13 mouse cellular contexts compared by ENCODE assay signal in the genomic region with DNA sequence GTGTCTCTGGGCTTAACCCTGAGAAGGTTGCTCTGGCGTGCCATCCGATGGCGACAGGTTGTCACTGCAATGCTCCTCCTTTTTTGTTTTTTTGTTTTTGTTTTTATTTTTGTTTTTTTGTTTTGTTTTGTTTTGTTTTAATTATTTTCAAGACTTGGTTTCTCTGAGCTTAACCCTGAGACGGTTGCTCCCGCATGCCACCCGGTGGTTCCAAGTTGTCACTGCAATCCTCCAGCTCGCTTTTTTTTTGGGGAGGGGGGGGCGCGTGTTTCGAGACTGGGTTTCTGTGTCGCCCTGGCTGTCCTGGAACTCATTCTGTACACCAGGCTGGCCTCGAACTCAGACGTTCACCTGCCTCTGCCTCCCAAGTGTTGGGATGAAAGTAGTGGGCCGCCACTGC.
DNase-seq lines count a peak whose midpoint lies in the region; ATAC-seq and TF ChIP-seq lines count a peak whose summit lies in the region.
"Had no signal": no experiment of that assay in that cellular context is flagged by ENCODE, and none has a peak within 500 bp of the region (broad histone marks: within the 10 kb centered on the region; RNA-seq: fewer than 3 reads in every experiment).

No protein-coding gene starts in this region.

- no peaks in the 10 kb centered on the region for H3K4me1 ChIP-seq in heart, embryonic 12.5 days (replicated peaks)
- no peaks in the 10 kb centered on the region for H3K4me1 ChIP-seq in hindbrain, postnatal 0 days (ENCODE audit: insufficient read depth, low read length)
- H3K4me1 ChIP-seq: embryonic facial prominence, embryonic 15.5 days; liver, embryonic 13.5 days had no signal

- H3K9ac ChIP-seq in heart, embryonic 12.5 days = no peak overlapping the region
- H3K9ac ChIP-seq in hindbrain, postnatal 0 days (replicated peaks; ENCODE audit: low read length) = no peak overlapping the region
- H3K9ac ChIP-seq: embryonic facial prominence, embryonic 15.5 days; liver, embryonic 13.5 days had no signal

- H3K27me3 ChIP-seq in heart, embryonic 12.5 days (replicated peaks) = no peaks in the 10 kb centered on the region
- H3K27me3 ChIP-seq in hindbrain, postnatal 0 days (ENCODE audit: insufficient read depth, low read length) = no peaks in the 10 kb centered on the region
- H3K27me3 ChIP-seq: embryonic facial prominence, embryonic 15.5 days; liver, embryonic 13.5 days had no signal

- peaks cover 33% of the 10 kb centered on the region for H3K9me3 ChIP-seq in heart, embryonic 12.5 days (replicated peaks)
- no peaks in the 10 kb centered on the region for H3K9me3 ChIP-seq in hindbrain, postnatal 0 days (ENCODE audit: low read length)
- H3K9me3 ChIP-seq: embryonic facial prominence, embryonic 15.5 days had no signal

- WGBS in heart, embryonic 12.5 days = 56% methylated on average over 14 of the region's 14 CpGs
- 62% methylated on average over 14 of the region's 14 CpGs for WGBS in hindbrain, postnatal 0 days

- no peak for DNase-seq in heart, adult 8-10 months (ENCODE audit: low spot score)
- peak; percentile 4 for DNase-seq in thymus, postnatal 4 days
- no peak for DNase-seq in thymus, postnatal 14 days
- peak; percentile 4 for DNase-seq in hindbrain, postnatal 0 days (ENCODE audit: low spot score)
- DNase-seq in natural killer cell, adult 2 months (ENCODE audit: low spot score in 2 of 2) = no peak
- DNase-seq in ovary, postnatal 36 days (ENCODE audit: low spot score) = no peak
- DNase-seq in lung, postnatal 36 days = no peak
- DNase-seq: cerebellum, adult 2 months; liver, embryonic 13.5 days; right cerebral cortex, adult 18-20 months had no signal

- TF ChIP-seq CTCF in hindbrain, postnatal 0 days (IDR thresholded peaks at IDR 0.05; ENCODE audit: low read depth) = peak; percentile 6; the same call in 1 of the 2 replicates

- no peak overlapping the region for H3K27ac ChIP-seq in heart, embryonic 12.5 days (ENCODE audit: poor library complexity, severe bottlenecking)
- H3K27ac ChIP-seq in hindbrain, postnatal 0 days = no peak overlapping the region
- H3K27ac ChIP-seq: embryonic facial prominence, embryonic 15.5 days; liver, embryonic 13.5 days had no signal

- H3K36me3 ChIP-seq in heart, embryonic 12.5 days = no peaks in the 10 kb centered on the region
- no peaks in the 10 kb centered on the region for H3K36me3 ChIP-seq in hindbrain, postnatal 0 days (ENCODE audit: insufficient read depth, low read length)
- H3K36me3 ChIP-seq: embryonic facial prominence, embryonic 15.5 days; liver, embryonic 13.5 days had no signal

- peak overlapping the region; percentile 38 for H3K4me2 ChIP-seq in heart, embryonic 12.5 days
- peak overlapping the region; percentile 29 for H3K4me2 ChIP-seq in hindbrain, postnatal 0 days (ENCODE audit: low read depth, low read length)
- H3K4me2 ChIP-seq: embryonic facial prominence, embryonic 15.5 days; liver, embryonic 13.5 days had no signal

- H3K4me3 ChIP-seq in heart, embryonic 12.5 days = no peak overlapping the region
- peak overlapping the region; percentile 21 for H3K4me3 ChIP-seq in hindbrain, postnatal 0 days (ENCODE audit: low read length)
- H3K4me3 ChIP-seq: embryonic facial prominence, embryonic 15.5 days; liver, embryonic 13.5 days had no signal

- no peak for ATAC-seq in heart, embryonic 12.5 days (ENCODE audit: insufficient number of reproducible peaks, low FRiP score)
- ATAC-seq in hindbrain, postnatal 0 days = no peak; the same call in 1 of the 2 replicates
- ATAC-seq: inflammation-experienced regulatory T-cells, adult 6 months had no signal

Comparison
In these comparisons a context has a peak if more than half of its experiments do, and no peak if none do; other contexts are left out.
1. DNase-seq: peak in thymus, postnatal 4 days (single experiment) and hindbrain, postnatal 0 days (single experiment); none in heart, adult 8-10 months (single experiment), thymus, postnatal 14 days (single experiment), natural killer cell, adult 2 months (0 of 2), ovary, postnatal 36 days (single experiment) and lung, postnatal 36 days (single experiment).